Mouse (Mus musculus) heart, postnatal 0 days (tissue): Measurements from ENCODE around the gene Pbp2.

Experiments
- CTCF ChIP-seq: IDR thresholded peaks from 2 replicates; pipeline ENCODE4 v1.5.1; 2016; ENCODE audit warnings: antibody characterized with exemption, control low read depth, low read depth
- EP300 ChIP-seq: IDR thresholded peaks from 2 replicates; pipeline ENCODE4 v1.6.1; 2016; ENCODE audit warnings: antibody characterized with exemption, low read depth

DNA sequence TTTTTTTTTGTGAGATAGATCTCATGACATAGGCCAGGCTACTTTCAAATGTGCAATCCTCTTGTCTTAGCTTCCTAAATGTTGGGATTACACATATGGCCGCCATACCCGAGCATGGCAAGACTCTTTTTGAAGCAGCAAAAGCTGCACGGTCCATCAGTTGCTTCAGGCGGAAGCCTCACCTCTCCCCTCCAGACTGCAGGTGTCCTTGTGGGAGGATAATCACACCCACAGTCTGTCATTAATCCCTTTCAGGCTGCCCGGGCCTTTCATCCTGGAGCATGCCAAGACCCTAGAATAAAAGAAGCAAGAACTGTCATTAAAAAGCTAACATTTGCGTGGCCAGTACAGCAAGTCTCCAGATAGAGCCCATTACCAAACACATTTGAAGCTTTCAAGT is 40.6 kb downstream of the Pbp2 start:
- TF ChIP-seq EP300 (no peak), CTCF (no peak)
